Mouse (Mus musculus) hindbrain, embryonic 16.5 days (tissue): ENCODE data around the gene Pitx2. TPM values are rescaled to one million over a fixed set of nuclear protein-coding genes. Genes with fewer than 3 reads are reported as not detected.

Experiments used
- ATAC-seq: fragments of 200-750 bp; cut with Nextera tagmentation; 2 replicates; pipeline ENCODE4 v1.8.0; 2017; ENCODE audit warnings: moderate TSS enrichment, moderate library complexity
- H3K27ac ChIP-seq: fragments of 300-500 bp; sonication (generic); 2 replicates; pipeline ENCODE4 v1.5.1; 2014; ENCODE audit warnings: low read depth, mild to moderate bottlenecking, control low read depth, low read length, moderate library complexity
- H3K27me3 ChIP-seq: fragments of 300-500 bp; sonication (generic); replicated peaks from 2 replicates; pipeline ENCODE4 v1.6.1; 2014; ENCODE audit warnings: low read length; ENCODE audit not compliant: control insufficient read depth, insufficient read depth
- H3K36me3 ChIP-seq: fragments of 300-500 bp; sonication (generic); 2 replicates; pipeline ENCODE4 v1.6.1; 2014; ENCODE audit warnings: mild to moderate bottlenecking, low read length, moderate library complexity, mixed read lengths; ENCODE audit not compliant: control insufficient read depth, insufficient read depth
- H3K4me1 ChIP-seq: fragments of 300-500 bp; sonication (generic); 2 replicates; pipeline ENCODE4 v1.6.1; 2014; ENCODE audit warnings: low read depth, low read length; ENCODE audit not compliant: control insufficient read depth, insufficient read depth
- H3K4me2 ChIP-seq: fragments of 300-500 bp; sonication (generic); 2 replicates; pipeline ENCODE4 v1.6.1; 2014; ENCODE audit warnings: mild to moderate bottlenecking, low read length, control low read depth, moderate library complexity
- H3K4me3 ChIP-seq: fragments of 300-500 bp; sonication (generic); 2 replicates; pipeline ENCODE4 v1.5.1; 2014; ENCODE audit warnings: mild to moderate bottlenecking, low read length, control low read depth, moderate library complexity
- H3K9ac ChIP-seq: fragments of 300-500 bp; sonication (generic); 2 replicates; pipeline ENCODE4 v1.6.1; 2014; ENCODE audit warnings: low read depth, mild to moderate bottlenecking, control low read depth, low read length, moderate library complexity
- H3K9me3 ChIP-seq: fragments of 300-500 bp; sonication (generic); 2 replicates; pipeline ENCODE4 v1.6.1; 2014; ENCODE audit warnings: mild to moderate bottlenecking, low read length, moderate library complexity; ENCODE audit not compliant: control insufficient read depth
- WGBS: fragments of 180-500 bp; shearing (Covaris S2); extraction: QIAGEN DNeasy Blood & Tissue Kit; methylation state at CpG from one replicate; pipeline ENCODE4 v1.1.7; 2014; 5-methylcytosine and 5-hydroxymethylcytosine counted together
- polyA plus RNA-seq: library from polyadenylated mRNA; unstranded; fragments of >200 nt; fragmentation: Nextera tagmentation; extraction: Ambion mirVana; gene quantifications from 2 replicates; pipeline ENCODE4 v1.2.1, GENCODE M21; 2015

Gene Pitx2
- 2.7 and 3.1 TPM in 2 replicates for polyA plus RNA-seq

DNA sequence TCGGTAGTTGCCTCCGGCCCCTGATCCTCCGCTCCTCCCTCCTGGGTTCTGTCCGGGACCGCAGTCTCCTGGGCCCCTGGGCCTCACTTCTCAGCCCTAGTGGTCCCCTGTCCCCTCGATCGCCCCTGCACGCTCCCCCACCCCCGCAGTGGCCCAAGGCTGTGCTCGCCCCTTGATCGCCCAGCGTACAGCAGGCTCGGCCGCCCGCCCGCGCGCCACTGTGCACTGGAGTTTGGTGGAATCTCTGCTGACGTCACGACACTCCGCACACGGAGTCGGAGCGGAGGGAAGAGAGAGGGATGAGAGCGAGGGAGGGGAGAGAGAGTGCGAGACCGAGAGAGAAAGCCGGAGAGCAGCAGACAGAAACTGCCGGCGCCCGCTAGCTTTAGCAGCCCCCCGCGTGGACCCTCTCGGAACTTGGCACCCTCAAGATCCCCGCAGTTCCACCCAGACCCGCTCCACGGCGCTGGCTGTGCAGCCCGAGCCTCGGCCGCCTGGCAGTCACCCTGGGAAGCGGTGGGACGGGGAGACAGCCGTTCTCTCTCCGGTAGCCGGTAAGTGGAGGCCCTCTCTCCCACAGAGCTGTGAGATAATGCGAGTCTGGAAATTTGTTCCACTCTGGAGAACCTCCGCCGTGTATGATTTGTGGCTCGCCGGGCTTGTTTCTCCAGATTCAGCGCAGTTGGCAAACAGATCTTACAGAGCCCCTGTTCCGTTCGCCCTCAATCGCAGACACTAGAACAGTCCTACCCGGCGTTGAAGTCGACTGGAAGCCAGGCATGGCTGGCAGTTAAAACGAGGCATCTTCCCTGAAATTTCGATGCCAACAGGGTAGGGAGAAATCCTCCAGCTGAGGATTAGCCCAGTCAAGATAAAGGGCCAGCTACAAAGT is at the start of gene Pitx2:
Gene Pitx2 (plus strand): TSS at position 270 of the 892 bp plus-strand sequence.
- Histone ChIP-seq H3K9ac (no peak within 1 kb of the TSS), H3K4me2 (peak within 1 kb of the TSS; percentile 56), H3K4me3 (peak within 1 kb of the TSS; percentile 32), H3K27ac (no peak within 1 kb of the TSS), H3K36me3 (no peaks in the 10 kb centered on the region), H3K9me3 (no peaks in the 10 kb centered on the region), H3K27me3 (peaks cover 47% of the 10 kb centered on the region), H3K4me1 (peaks cover 14% of the 10 kb centered on the region)
- ATAC-seq = peak; percentile 63
- under 1% methylated on average over 59 of the region's 60 CpGs for WGBS

DNA sequence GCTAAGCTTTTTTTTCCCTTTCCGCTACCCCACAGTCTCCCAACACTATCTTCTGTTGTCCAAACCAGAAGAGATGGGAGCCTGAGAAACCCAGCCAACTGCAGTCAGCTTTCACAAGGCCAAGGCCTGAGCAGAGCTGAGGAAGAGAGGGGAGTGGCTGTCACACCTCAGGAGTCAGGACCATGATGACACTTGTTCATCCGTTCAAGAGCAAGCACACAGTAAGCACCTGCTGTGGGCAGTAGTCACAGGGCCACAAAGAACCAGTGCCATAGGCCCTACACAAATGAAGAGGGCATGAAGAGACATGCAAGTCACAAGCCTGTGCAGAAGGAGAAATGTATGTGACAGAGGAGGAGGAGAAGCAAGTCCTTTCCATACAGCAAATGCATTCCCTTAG is 49.7 kb upstream of the Pitx2 start:
- no peak overlapping the region for H3K27ac ChIP-seq
- no peak overlapping the region for H3K4me3 ChIP-seq
- no peak for ATAC-seq
- H3K4me1 ChIP-seq = no peaks in the 10 kb centered on the region
- no peak overlapping the region for H3K9ac ChIP-seq
- no peaks in the 10 kb centered on the region for H3K36me3 ChIP-seq
- H3K27me3 ChIP-seq = no peaks in the 10 kb centered on the region
- WGBS = 88% methylated on average over 2 of the region's 2 CpGs
- no peaks in the 10 kb centered on the region for H3K9me3 ChIP-seq
- H3K4me2 ChIP-seq = no peak overlapping the region

DNA sequence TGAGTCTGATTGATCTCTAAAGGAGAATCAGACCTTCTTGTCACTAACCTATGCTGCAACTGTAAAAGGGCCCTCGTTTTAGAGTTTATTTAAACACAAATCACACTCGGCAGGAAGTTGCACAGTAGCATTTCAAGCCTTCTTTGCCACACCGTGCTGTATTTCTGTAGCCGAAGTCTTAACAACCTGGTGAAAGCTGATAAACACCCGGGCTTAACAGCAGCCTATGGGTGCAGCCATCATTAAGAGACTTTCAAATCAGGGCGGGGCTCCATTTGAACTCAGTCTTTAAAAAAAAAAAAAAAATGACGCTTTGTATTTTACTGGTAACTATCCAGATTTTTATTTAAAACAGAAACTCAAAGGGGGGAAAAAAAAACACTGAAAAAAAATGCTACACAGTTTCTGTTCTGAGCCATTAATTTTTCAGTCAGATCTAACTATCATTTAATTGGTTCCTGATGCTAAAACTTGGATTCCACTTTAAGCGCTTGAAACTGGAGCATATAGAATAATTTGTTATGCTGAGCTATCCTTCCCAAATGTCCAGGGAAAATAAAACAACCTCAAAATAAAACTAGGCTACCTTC is 48.5 kb upstream of the Pitx2 start:
- no peak overlapping the region for H3K4me3 ChIP-seq
- H3K4me2 ChIP-seq = no peak overlapping the region
- no peak for ATAC-seq
- H3K27ac ChIP-seq = no peak overlapping the region
- 73% methylated on average over 8 of the region's 8 CpGs for WGBS
- H3K27me3 ChIP-seq = no peaks in the 10 kb centered on the region
- H3K9ac ChIP-seq = no peak overlapping the region
- no peaks in the 10 kb centered on the region for H3K9me3 ChIP-seq
- H3K4me1 ChIP-seq = no peaks in the 10 kb centered on the region
- H3K36me3 ChIP-seq = no peaks in the 10 kb centered on the region

DNA sequence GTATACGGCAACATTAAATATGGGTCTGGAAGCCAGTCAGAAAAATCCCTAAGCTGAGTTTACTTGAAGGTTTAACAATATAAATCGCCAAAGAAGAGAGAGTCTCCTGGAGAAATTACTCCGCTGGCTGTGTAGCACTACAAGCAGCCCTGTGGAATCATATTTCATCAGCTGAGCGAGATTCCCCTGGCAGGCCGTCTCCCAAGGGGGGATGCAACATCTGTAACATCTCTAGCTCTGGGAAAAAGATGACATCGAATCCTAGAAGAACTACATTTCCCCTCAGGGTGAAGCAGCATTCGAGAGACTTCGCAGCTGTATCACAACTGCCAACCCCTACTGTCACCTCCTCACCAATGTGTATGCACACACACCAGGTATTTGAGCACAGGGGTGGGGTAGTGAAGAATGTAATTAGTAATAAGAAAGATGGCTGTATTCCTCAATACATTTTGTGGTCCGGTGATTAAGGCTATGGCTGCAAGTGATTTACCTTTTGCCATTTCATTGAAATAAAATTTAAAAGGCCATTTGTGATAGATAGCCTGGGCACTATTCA is 40.8 kb upstream of the Pitx2 start:
- H3K4me1 ChIP-seq = no peaks in the 10 kb centered on the region
- H3K9ac ChIP-seq = no peak overlapping the region
- H3K36me3 ChIP-seq = no peaks in the 10 kb centered on the region
- no peaks in the 10 kb centered on the region for H3K27me3 ChIP-seq
- WGBS = 52% methylated on average over 9 of the region's 9 CpGs
- no peak overlapping the region for H3K27ac ChIP-seq
- no peak overlapping the region for H3K4me2 ChIP-seq
- ATAC-seq = no peak
- no peaks in the 10 kb centered on the region for H3K9me3 ChIP-seq
- no peak overlapping the region for H3K4me3 ChIP-seq

DNA sequence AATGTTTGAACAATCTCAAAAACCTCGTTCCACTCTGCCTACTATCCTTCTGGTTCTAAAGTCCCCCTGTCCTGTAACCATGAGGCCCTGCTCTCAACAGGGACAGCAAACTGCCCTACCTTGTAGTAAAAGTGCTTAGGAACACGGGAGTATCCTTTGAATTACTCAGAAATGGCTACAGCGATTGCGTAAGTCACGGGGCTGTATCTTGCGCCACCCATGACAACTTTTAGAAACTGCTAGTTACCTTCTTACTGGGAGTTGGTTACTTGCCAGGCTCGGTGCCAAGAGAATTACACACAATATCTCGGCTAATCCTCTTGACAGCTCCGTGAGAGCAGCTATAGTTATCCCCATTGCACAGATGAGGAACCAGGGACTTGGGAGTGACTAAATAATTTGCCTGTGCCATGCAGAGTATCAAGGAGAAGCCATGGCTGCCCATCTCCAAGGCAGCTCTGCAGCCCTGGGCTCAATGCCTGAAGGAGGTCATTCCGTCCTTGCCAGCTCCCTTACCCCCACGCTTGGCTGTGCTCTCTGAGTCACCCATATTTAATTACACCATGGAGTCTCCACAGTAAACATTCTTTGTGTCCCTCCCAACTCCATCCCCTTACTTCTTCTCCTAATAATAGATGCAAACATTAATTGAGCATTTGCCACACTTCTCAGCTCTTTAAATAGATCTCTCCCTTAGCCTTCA is 38.2 kb upstream of the Pitx2 start:
- no peak overlapping the region for H3K4me3 ChIP-seq
- H3K9ac ChIP-seq = no peak overlapping the region
- H3K27ac ChIP-seq = no peak overlapping the region
- WGBS = 79% methylated on average over 11 of the region's 11 CpGs
- H3K4me2 ChIP-seq = no peak overlapping the region
- H3K9me3 ChIP-seq = no peaks in the 10 kb centered on the region
- no peaks in the 10 kb centered on the region for H3K27me3 ChIP-seq
- no peak for ATAC-seq
- no peaks in the 10 kb centered on the region for H3K4me1 ChIP-seq
- H3K36me3 ChIP-seq = no peaks in the 10 kb centered on the region

DNA sequence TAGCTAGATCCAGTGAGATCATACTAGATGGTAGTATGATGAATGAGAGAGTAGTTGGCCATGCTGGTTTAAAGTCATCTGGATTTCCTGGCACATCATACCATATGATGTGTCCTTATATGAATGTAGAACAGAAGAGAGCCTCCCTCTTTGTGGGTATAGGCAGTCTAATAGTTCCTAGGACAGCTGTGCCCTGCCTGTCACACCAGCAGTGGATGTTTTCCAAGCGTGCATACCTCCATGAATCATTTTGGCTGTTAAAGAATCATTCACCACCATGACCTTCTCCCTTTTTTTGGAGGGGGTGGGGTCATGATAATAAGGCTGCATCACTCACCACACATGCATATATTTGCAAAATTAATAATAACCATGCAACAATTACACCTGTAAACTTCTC is 35.4 kb upstream of the Pitx2 start:
- no peak for ATAC-seq
- H3K9me3 ChIP-seq = no peaks in the 10 kb centered on the region
- 87% methylated on average over 1 of the region's 1 CpGs for whole genome bisulfite sequencing
- no peaks in the 10 kb centered on the region for H3K36me3 ChIP-seq
- H3K27ac ChIP-seq = no peak overlapping the region
- H3K9ac ChIP-seq = no peak overlapping the region
- H3K27me3 ChIP-seq = no peaks in the 10 kb centered on the region
- H3K4me2 ChIP-seq = no peak overlapping the region
- no peaks in the 10 kb centered on the region for H3K4me1 ChIP-seq
- no peak overlapping the region for H3K4me3 ChIP-seq

DNA sequence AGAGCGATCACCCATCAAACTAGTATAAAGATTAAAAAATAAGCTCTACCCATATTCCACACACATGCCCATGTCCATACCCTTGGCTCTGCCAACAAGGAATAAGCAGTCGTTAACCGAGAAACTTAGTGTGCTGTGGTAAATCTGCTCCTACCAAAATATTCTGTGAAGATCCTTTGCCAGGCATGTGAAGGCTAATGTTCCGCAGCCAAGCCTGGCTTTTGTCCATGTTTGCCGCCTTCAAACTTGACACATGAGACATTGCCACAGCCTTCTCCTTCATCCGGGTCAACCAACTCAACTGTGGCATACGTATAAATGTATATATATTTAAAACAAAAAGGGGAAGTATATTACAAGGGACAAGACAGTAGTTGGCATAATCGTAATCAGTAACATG is 34.0 kb upstream of the Pitx2 start:
- Histone ChIP-seq H3K9me3 (no peaks in the 10 kb centered on the region), H3K36me3 (no peaks in the 10 kb centered on the region), H3K27me3 (no peaks in the 10 kb centered on the region), H3K27ac (no peak overlapping the region), H3K4me2 (no peak overlapping the region), H3K9ac (no peak overlapping the region), H3K4me3 (no peak overlapping the region), H3K4me1 (no peaks in the 10 kb centered on the region)
- ATAC-seq = no peak
- 83% methylated on average over 8 of the region's 8 CpGs for WGBS

DNA sequence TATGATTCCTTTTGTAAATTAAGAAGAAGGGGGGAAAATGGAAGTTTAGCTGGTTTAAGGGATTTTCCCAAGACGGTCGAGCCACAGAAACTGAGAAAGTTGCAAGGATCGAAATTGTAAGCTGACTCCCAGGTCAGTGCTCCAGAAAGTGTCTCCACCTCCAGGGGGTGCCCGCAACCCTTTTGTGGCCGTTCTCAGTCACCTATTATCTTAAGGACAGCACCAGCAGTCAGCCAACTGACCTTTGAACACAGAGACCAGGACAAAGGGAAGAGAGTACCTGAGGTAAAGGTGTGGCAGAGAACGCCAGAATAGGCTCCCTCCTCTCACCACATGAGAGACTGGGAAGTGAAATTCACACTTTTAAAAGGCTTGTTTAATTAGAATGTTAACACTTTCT is 33.0 kb upstream of the Pitx2 start:
- Histone ChIP-seq H3K4me3 (no peak overlapping the region), H3K27ac (no peak overlapping the region), H3K9ac (no peak overlapping the region), H3K4me1 (no peaks in the 10 kb centered on the region), H3K9me3 (no peaks in the 10 kb centered on the region), H3K4me2 (no peak overlapping the region), H3K27me3 (no peaks in the 10 kb centered on the region), H3K36me3 (no peaks in the 10 kb centered on the region)
- WGBS = 13% methylated on average over 6 of the region's 6 CpGs
- ATAC-seq = no peak

DNA sequence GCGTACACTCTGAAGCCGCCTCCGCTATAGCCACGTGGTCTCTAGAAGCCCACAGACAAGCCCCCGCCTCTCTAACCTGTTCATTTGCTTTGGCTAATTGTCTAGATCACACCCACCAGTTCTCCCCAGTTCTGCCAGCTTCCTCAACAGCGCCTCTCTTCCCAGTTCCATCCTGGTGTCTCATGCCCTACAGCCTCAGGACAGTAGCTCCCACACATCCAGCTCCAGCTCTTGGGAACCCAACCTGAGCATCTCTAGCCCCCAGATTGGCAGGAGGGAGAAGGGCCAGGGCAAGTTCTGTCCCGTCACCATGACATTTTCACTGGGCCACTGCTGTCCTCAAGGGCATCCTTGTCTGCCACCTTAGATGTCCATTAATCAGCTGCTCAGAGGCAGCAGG is 29.3 kb upstream of the Pitx2 start:
- Histone ChIP-seq H3K4me1 (no peaks in the 10 kb centered on the region), H3K27ac (no peak overlapping the region), H3K27me3 (no peaks in the 10 kb centered on the region), H3K4me2 (no peak overlapping the region), H3K9me3 (no peaks in the 10 kb centered on the region), H3K4me3 (no peak overlapping the region), H3K36me3 (no peaks in the 10 kb centered on the region), H3K9ac (no peak overlapping the region)
- no peak for ATAC-seq
- WGBS = 88% methylated on average over 7 of the region's 7 CpGs
